Mouse (Mus musculus) stomach, postnatal 0 days (tissue): ENCODE results near the gene Fam57b.

Source experiments
- CTCF ChIP-seq: IDR thresholded peaks from 2 replicates; pipeline ENCODE4 v1.5.1; 2016; ENCODE audit warnings: antibody characterized with exemption, low read depth, mild to moderate bottlenecking, moderate library complexity
- EP300 ChIP-seq: optimal IDR thresholded peaks from 2 replicates; pipeline ENCODE3; 2016; ENCODE audit warnings: antibody characterized with exemption

DNA sequence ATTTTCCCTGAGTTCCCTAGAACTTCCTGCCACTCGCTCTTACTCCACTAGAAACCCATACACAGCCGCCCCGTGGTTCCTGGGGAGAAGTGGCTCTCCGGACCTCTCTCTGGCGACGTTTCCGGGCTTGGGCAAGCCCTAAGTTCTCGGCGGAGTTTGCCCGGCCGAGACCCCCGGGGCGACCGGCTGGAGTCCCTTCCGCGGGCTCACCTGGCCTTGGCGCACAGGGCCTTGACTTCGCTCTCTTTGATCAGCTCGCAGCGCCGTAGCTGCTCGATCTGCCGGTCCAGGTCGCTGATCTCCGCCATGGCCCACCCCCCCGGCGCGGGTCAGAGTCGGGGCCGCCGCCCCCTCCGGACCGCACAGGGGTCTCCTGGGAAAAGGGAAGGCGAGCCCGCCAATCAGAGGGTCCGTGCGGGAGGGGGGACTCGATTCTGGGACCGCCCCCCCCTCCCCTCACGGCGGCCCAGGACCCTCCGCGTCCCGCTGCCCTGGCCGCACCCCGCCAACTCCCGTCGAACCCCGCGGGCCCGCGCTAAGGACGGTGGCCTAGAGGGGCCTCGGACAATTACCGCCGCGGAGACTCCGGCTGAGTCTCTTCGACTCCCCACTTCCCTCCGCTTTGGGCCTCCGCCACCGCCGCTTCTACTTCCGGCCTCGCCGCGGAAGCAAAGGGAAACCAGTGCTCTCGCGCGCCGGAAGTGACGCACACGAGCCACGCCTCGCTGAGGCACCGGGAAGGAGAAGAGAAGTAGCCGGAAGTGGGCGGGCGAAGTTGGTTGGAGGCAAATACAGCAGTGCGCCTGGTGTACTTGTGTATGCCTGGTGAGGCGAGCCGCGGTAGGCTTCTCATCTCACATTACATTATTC, 5.4 kb upstream of the Fam57b start, which contains the start of gene Ppp4c:
- TF ChIP-seq CTCF (no peak; the same call in none of the 2 replicates), EP300 (no peak)
